Mouse (Mus musculus) kidney, embryonic 15.5 days (tissue): ENCODE results near the gene 4931406C07Rik. TPM values are rescaled to one million over a fixed set of nuclear protein-coding genes. Genes with fewer than 3 reads are reported as not detected.
A peak's percentile ranks its signal among the peaks of the same experiment; 100 is the strongest.

Source experiments
- ATAC-seq: fragments of 200-750 bp; cut with Nextera tagmentation; replicated peaks from 2 replicates; pipeline ENCODE4 v1.8.0; 2017; ENCODE audit warnings: moderate TSS enrichment; ENCODE audit not compliant: low FRiP score
- H3K27ac ChIP-seq: fragments of 300-500 bp; sonication (generic); 2 replicates; pipeline ENCODE4 v1.5.1; 2015; ENCODE audit warnings: mild to moderate bottlenecking, inconsistent platforms
- H3K27me3 ChIP-seq: fragments of 300-500 bp; sonication (generic); 2 replicates; pipeline ENCODE4 v1.6.1; 2015; ENCODE audit warnings: inconsistent platforms
- H3K36me3 ChIP-seq: fragments of 300-500 bp; sonication (generic); 2 replicates; pipeline ENCODE4 v1.6.1; 2015; ENCODE audit warnings: inconsistent platforms
- H3K4me1 ChIP-seq: fragments of 300-500 bp; sonication (generic); 2 replicates; pipeline ENCODE4 v1.6.1; 2015; ENCODE audit warnings: inconsistent platforms
- H3K4me2 ChIP-seq: fragments of 300-500 bp; sonication (generic); 2 replicates; pipeline ENCODE4 v1.6.1; 2015; ENCODE audit warnings: moderate library complexity, mild to moderate bottlenecking, inconsistent platforms
- H3K4me3 ChIP-seq: fragments of 300-500 bp; sonication (generic); replicated peaks from 2 replicates; pipeline ENCODE4 v1.5.1; 2015; ENCODE audit warnings: mild to moderate bottlenecking, inconsistent platforms
- H3K9ac ChIP-seq: fragments of 300-500 bp; sonication (generic); 2 replicates; pipeline ENCODE4 v1.6.1; 2015; ENCODE audit warnings: mild to moderate bottlenecking, inconsistent platforms
- H3K9me3 ChIP-seq: fragments of 300-500 bp; sonication (generic); replicated peaks from 2 replicates; pipeline ENCODE4 v1.6.1; 2016; ENCODE audit warnings: inconsistent platforms
- WGBS: fragments of 180-500 bp; shearing (Covaris S2); methylation state at CpG from one replicate; pipeline ENCODE4 v1.1.7; 2015; ENCODE audit warnings: mixed read lengths; 5-methylcytosine and 5-hydroxymethylcytosine counted together
- polyA plus RNA-seq: library from polyadenylated mRNA; unstranded; fragments of >200 nt; fragmentation: Nextera tagmentation; extraction: Ambion mirVana; gene quantifications from 2 replicates; pipeline ENCODE4 v1.2.1, GENCODE M21; 2015

The 4931406C07Rik gene
- polyA plus RNA-seq, 1 experiment from 2014 or later: 18.2 TPM

DNA sequence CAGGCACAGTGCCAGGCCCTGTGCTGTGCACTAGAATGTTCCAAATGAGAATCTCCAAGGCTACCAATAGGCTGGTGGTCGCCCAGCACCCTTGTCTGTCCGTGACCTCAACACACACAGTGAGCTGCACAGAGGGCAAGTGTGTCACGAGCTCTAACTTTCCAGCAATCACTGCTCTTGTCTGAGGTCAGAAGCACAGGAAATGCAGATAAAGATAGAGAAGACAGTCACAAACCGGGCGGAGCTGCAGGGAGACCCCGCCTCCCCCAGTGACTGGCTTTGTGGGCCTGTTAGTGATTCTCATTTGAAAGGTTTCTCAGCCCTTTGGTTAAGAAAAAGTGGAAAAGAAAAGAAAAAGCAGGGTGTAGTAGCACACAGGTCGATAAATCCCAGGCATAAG lies 55.9 kb downstream of the 4931406C07Rik start:
- Histone ChIP-seq H3K4me3 (no peak overlapping the region), H3K4me1 (peaks cover 2% of the 10 kb centered on the region; the same call in 1 of the 2 replicates), H3K9ac (no peak overlapping the region), H3K4me2 (no peak overlapping the region), H3K9me3 (no peaks in the 10 kb centered on the region), H3K36me3 (no peaks in the 10 kb centered on the region), H3K27me3 (no peaks in the 10 kb centered on the region), H3K27ac (no peak overlapping the region)
- ATAC-seq: no peak
- WGBS: 74% methylated on average over 7 of the region's 7 CpGs

DNA sequence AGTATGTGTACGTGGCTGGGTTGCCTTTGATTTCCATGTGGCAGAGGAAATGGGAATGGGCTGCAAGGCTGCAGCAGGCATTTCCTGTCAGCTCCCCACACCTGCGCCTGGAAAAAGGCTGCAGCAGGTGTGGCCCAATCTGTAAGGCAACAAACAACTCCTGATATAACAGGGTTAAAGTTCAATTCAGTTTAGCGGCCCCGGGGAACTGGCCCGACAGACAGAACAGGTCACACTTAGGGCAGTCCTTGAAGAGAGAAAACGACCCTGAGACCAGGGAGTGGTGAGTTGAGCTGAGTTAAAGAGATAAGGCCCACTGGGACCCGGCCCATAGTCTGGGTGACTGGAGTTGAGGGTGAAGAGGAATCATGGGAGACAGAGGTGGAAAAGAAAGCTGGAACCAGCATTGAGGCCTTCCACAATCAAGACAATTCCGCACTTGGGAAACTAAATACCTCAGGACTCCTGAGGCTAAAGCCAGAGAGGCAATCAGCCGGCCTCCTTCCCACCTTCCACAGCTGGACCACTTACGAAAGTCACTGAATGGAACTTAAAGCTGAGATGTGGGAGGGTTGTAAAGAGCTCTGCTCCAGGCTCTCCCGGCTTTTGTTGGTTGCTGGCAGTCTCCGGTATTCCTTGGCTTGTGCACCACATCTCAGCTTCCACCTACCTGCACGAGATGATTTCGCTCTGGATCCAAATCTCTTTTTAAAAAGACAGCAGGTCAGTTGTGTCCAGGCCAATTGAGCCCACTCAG lies 60.8 kb downstream of the 4931406C07Rik start:
- ATAC-seq: peak; percentile 41; the same call in 1 of the 2 replicates
- Histone ChIP-seq H3K36me3 (no peaks in the 10 kb centered on the region), H3K9me3 (no peaks in the 10 kb centered on the region), H3K4me2 (no peak overlapping the region), H3K4me3 (no peak overlapping the region), H3K27me3 (0 out of 2 replicates have a peak, but pooled peaks cover 2% of the 10 kb centered on the region), H3K9ac (no peak overlapping the region), H3K27ac (0 out of 2 replicates have a peak overlapping the region, but pooled peaks have one; percentile 7), H3K4me1 (peaks cover 6% of the 10 kb centered on the region; the same call in 1 of the 2 replicates)
- 47% methylated on average over 14 of the region's 14 CpGs for WGBS

DNA sequence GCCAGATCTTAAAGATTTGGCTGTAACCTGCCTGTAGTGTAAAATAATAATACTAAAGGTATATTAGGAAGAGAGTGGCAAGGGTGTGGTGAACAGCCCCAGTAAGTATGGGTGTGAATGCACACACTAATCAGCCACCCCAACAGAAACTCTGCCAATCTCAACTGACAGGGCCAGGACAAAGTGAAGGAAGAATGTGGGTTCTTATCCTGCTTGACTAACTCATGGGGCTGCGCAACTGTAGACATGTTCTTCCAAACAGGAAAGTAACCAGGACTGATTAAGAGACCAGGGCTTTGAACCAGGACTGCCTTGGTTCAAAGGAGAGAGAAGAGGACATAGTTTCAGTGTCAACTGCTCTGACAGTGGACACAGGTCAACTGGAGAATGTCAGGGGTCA lies 64.1 kb downstream of the 4931406C07Rik start:
- Histone ChIP-seq H3K36me3 (no peaks in the 10 kb centered on the region), H3K4me2 (no peak overlapping the region), H3K9ac (no peak overlapping the region), H3K4me3 (no peak overlapping the region), H3K27me3 (0 out of 2 replicates have a peak, but pooled peaks cover 7% of the 10 kb centered on the region), H3K9me3 (no peaks in the 10 kb centered on the region), H3K27ac (no peak overlapping the region), H3K4me1 (peaks cover 30% of the 10 kb centered on the region)
- ATAC-seq: no peak
- WGBS: 91% methylated on average over 1 of the region's 1 CpGs

DNA sequence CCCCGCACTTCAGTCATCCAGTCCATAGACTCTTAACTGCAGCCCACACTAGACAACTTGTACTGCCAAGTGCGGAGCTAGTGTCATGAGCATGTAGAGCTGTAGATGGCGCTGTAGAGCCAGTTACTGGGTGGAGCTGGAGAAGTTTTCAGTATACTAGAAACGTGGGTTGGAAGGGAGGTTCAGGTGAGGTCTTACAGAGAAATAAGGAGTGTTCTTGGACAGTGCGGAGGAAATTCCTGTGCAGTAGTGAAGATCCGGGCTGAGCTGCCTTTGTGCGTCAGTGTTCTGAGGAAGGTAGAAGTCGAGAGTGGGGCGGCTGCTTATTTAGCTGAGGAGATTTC lies 64.7 kb downstream of the 4931406C07Rik start:
- Histone ChIP-seq H3K36me3 (no peaks in the 10 kb centered on the region), H3K4me2 (peak overlapping the region; percentile 31; the same call in 1 of the 2 replicates), H3K4me3 (no peak overlapping the region), H3K9me3 (no peaks in the 10 kb centered on the region), H3K27me3 (0 out of 2 replicates have a peak, but pooled peaks cover 7% of the 10 kb centered on the region), H3K9ac (no peak overlapping the region), H3K4me1 (peaks cover 31% of the 10 kb centered on the region), H3K27ac (no peak overlapping the region)
- 43% methylated on average over 9 of the region's 9 CpGs for WGBS
- no peak for ATAC-seq

GRCm38 (mm10) chr9:15240863-15241595 lies 65.2 kb downstream of the 4931406C07Rik start:
- Histone ChIP-seq H3K27me3 (0 out of 2 replicates have a peak, but pooled peaks cover 7% of the 10 kb centered on the region), H3K36me3 (no peaks in the 10 kb centered on the region), H3K9ac (no peak overlapping the region), H3K4me2 (no peak overlapping the region), H3K9me3 (no peaks in the 10 kb centered on the region), H3K4me1 (peaks cover 31% of the 10 kb centered on the region), H3K4me3 (no peak overlapping the region), H3K27ac (no peak overlapping the region)
- no peak for ATAC-seq
- WGBS: 71% methylated on average over 6 of the region's 6 CpGs

GRCm38 (mm10) chr9:15240006-15240405 lies 66.2 kb downstream of the 4931406C07Rik start:
- Histone ChIP-seq H3K9me3 (no peaks in the 10 kb centered on the region), H3K4me1 (peaks cover 25% of the 10 kb centered on the region), H3K27ac (no peak overlapping the region), H3K36me3 (no peaks in the 10 kb centered on the region), H3K9ac (no peak overlapping the region), H3K4me3 (peak overlapping the region; percentile 51; the same call in 1 of the 2 replicates), H3K27me3 (0 out of 2 replicates have a peak, but pooled peaks cover 7% of the 10 kb centered on the region), H3K4me2 (peak overlapping the region; percentile 87)
- 88% methylated on average over 6 of the region's 6 CpGs for WGBS
- no peak for ATAC-seq

DNA sequence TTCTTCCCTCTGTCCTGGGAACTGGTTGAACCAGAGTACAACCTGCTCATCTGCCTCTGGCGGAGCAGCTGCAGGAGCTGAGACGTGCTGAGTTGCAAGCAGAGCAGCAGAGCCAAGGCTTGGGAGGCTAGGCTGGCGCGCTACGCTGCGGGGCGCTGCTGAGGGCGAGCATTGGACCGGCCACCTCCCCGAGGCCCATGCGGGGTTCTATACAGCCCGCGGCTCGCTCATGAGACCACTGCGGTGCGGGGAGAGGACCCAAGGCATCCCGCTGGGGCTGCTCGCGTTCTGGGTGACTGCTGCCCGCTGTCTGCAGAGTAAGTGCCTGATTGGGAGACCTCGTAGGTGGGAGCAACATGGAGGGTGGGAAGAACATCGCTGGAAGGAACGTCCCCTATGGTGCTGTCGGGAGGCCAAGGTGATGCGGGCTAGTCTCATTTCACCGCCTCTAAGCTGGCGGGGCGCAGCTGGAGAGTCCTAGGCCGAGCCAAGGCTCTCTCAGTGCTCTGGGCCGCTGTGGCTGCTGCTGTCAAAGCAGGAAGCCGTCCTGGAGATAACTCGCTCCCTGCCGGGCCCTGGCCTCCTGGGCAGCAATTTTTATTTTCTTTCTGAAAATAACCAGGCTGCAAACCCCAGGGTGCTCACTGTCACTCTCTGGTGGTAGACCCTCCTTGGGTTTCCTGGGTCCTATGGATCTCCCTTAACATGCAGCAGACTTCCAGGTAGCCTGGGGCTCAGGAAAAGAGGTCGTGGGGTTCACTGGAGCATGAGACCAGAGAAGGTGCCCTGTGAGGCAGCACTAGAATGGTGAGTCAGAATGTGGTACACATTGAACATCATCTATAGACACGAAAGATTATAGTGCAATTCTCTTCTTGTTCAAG lies 67.0 kb downstream of the 4931406C07Rik start, which contains the start of gene Vstm5:
TSS of gene Vstm5 (plus strand) at position 4 of the 884 bp plus-strand sequence.
- Histone ChIP-seq H3K36me3 (no peaks in the 10 kb centered on the region), H3K4me3 (peak within 1 kb of the TSS; percentile 51), H3K4me2 (peak within 1 kb of the TSS; percentile 87), H3K9ac (peak within 1 kb of the TSS; percentile 54), H3K4me1 (peaks cover 25% of the 10 kb centered on the region), H3K27ac (peak within 1 kb of the TSS; percentile 57), H3K27me3 (0 out of 2 replicates have a peak, but pooled peaks cover 7% of the 10 kb centered on the region), H3K9me3 (no peaks in the 10 kb centered on the region)
- ATAC-seq: peak; percentile 69
- WGBS: 5% methylated on average over 35 of the region's 35 CpGs

- peak overlapping the region; percentile 51 for H3K4me3 ChIP-seq
- H3K27ac ChIP-seq: peak overlapping the region; percentile 57; the same call in 1 of the 2 replicates
- H3K36me3 ChIP-seq: no peaks in the 10 kb centered on the region
- H3K9ac ChIP-seq: peak overlapping the region; percentile 54
- 0 out of 2 replicates have a peak, but pooled peaks have one; percentile 16 for ATAC-seq
- WGBS: 78% methylated on average over 16 of the region's 16 CpGs
- H3K9me3 ChIP-seq: no peaks in the 10 kb centered on the region
- H3K4me2 ChIP-seq: peak overlapping the region; percentile 87
- H3K27me3 ChIP-seq: 0 out of 2 replicates have a peak, but pooled peaks cover 7% of the 10 kb centered on the region
- peaks cover 25% of the 10 kb centered on the region for H3K4me1 ChIP-seq
Measured at GRCm38 (mm10) chr9:15238297-15238990, 67.8 kb downstream of the 4931406C07Rik start.

DNA sequence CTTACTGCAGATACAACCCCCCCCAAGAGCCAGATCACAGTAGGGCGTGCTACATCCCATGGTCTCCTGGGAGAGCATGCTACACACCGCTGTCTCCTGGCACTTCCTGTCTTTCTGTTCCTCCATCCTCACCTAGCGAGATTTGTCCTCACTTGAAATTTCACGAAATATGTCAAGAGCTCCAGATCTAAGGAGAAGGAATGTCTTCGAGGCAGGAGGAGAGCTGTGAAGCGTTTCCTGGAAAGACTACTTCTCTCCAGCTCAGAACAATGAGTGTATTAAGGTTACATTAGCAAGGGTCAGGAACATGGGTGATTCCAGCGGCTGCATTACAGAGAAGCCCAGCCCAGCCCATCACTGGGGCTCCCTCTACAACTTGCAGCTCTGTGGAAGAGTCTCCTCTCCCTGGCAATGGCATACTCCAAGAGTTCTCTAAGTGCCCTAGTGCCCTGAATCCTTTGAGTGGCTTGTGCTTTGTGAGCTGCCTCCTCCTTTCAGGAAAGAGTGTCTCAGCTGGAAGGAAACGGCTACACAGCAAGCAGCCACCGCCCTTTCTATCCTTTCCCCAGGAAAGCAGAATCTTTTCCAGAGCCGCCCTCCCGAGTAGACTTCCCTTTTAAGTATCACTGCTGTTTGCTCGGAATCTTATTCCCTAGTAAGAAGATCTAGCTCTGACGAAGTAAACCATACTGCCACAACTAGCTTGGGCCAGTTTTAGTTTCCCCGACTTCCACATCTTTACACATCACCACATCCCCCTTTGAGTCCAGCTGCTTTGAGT lies 68.5 kb downstream of the 4931406C07Rik start:
- no peak for ATAC-seq
- Histone ChIP-seq H3K4me2 (no peak overlapping the region), H3K36me3 (no peaks in the 10 kb centered on the region), H3K27me3 (0 out of 2 replicates have a peak, but pooled peaks cover 7% of the 10 kb centered on the region), H3K4me3 (no peak overlapping the region), H3K9ac (no peak overlapping the region), H3K9me3 (no peaks in the 10 kb centered on the region), H3K4me1 (peaks cover 25% of the 10 kb centered on the region), H3K27ac (peak overlapping the region; percentile 57)
- WGBS: 47% methylated on average over 14 of the region's 14 CpGs

- Histone ChIP-seq H3K4me2 (no peak overlapping the region), H3K36me3 (no peaks in the 10 kb centered on the region), H3K9me3 (0 out of 2 replicates have a peak, but pooled peaks cover 3% of the 10 kb centered on the region), H3K27ac (peak overlapping the region; percentile 66), H3K4me3 (no peak overlapping the region), H3K4me1 (peaks cover 25% of the 10 kb centered on the region), H3K9ac (no peak overlapping the region), H3K27me3 (0 out of 2 replicates have a peak, but pooled peaks cover 7% of the 10 kb centered on the region)
- ATAC-seq: no peak
- WGBS: 72% methylated on average over 3 of the region's 3 CpGs
Measured at GRCm38 (mm10) chr9:15235986-15236385, 70.3 kb downstream of the 4931406C07Rik start.
